Mouse (Mus musculus) ES-E14 (cell line): Measurements from ENCODE around the gene Avpi1.

Experiments
- MAFK ChIP-seq: IDR thresholded peaks from 2 replicates; pipeline ENCODE4 v1.6.1; 2014; ENCODE audit warnings: mild to moderate bottlenecking, low read depth, low read length, inconsistent platforms; ENCODE audit not compliant: insufficient read depth
- ZC3H11A ChIP-seq: IDR thresholded peaks from 2 replicates; pipeline ENCODE4 v1.6.1; 2012; ENCODE audit warnings: low read depth, mild to moderate bottlenecking, inconsistent platforms, low read length, borderline replicate concordance
- ZNF384 ChIP-seq: IDR thresholded peaks from 2 replicates; pipeline ENCODE4 v1.6.1; 2012; ENCODE audit warnings: low read depth, low read length, inconsistent platforms

GRCm38 (mm10) chr19:42167489-42167888 is 38.6 kb upstream of the Avpi1 start:
- TF ChIP-seq ZC3H11A (no peak), ZNF384 (no peak), MAFK (no peak)
